Mouse (Mus musculus): ENCODE results near the gene Rsph9. TPM values are rescaled to one million over a fixed set of nuclear protein-coding genes. Genes with fewer than 3 reads are reported as not detected.

Rsph9 gene
- 2.1 and 2.7 TPM in 2 replicates for total RNA-seq (2017)

- peak; percentile 87 to 90 for ATAC-seq (replicated peaks in 1 of 2; ENCODE audit: insufficient read depth in 1 of 2, low FRiP score in 2 of 2, low TSS enrichment in 1 of 2, low read depth in 1 of 2, poor library complexity in 2 of 2, severe bottlenecking in 2 of 2)
These were observed at the start of gene Rsph9 for GRCm38 (mm10) chr17:46143578-46144423. TSS of gene Rsph9 (minus strand) at chr17:46144216.

GRCm38 (mm10) chr17:46188829-46189228, 44.8 kb upstream of the Rsph9 start:
- ATAC-seq (replicated peaks in 1 of 2; ENCODE audit: insufficient read depth in 1 of 2, low FRiP score in 2 of 2, low TSS enrichment in 1 of 2, low read depth in 1 of 2, poor library complexity in 2 of 2, severe bottlenecking in 2 of 2), result no peak

- no peak for ATAC-seq (replicated peaks in 1 of 2; ENCODE audit: insufficient read depth in 1 of 2, low FRiP score in 2 of 2, low TSS enrichment in 1 of 2, low read depth in 1 of 2, poor library complexity in 2 of 2, severe bottlenecking in 2 of 2)
These were observed 38.3 kb upstream of the Rsph9 start for GRCm38 (mm10) chr17:46182273-46182672.

- ATAC-seq (replicated peaks in 1 of 2; ENCODE audit: insufficient read depth in 1 of 2, low FRiP score in 2 of 2, low TSS enrichment in 1 of 2, low read depth in 1 of 2, poor library complexity in 2 of 2, severe bottlenecking in 2 of 2), result peak; percentile 49 to 64; a peak in 3 of 4 replicates
These were observed 26.5 kb upstream of the Rsph9 start for GRCm38 (mm10) chr17:46170538-46170937.

- ATAC-seq (replicated peaks in 1 of 2; ENCODE audit: insufficient read depth in 1 of 2, low FRiP score in 2 of 2, low TSS enrichment in 1 of 2, low read depth in 1 of 2, poor library complexity in 2 of 2, severe bottlenecking in 2 of 2), result no peak
These were observed 24.8 kb upstream of the Rsph9 start for GRCm38 (mm10) chr17:46168768-46169167.

GRCm38 (mm10) chr17:46168318-46168717, 24.3 kb upstream of the Rsph9 start:
- no peak for ATAC-seq (replicated peaks in 1 of 2; ENCODE audit: insufficient read depth in 1 of 2, low FRiP score in 2 of 2, low TSS enrichment in 1 of 2, low read depth in 1 of 2, poor library complexity in 2 of 2, severe bottlenecking in 2 of 2)

GRCm38 (mm10) chr17:46167014-46167413, 23.0 kb upstream of the Rsph9 start:
- ATAC-seq (replicated peaks in 1 of 2; ENCODE audit: insufficient read depth in 1 of 2, low FRiP score in 2 of 2, low TSS enrichment in 1 of 2, low read depth in 1 of 2, poor library complexity in 2 of 2, severe bottlenecking in 2 of 2), result no peak

GRCm38 (mm10) chr17:46166270-46166669, 22.3 kb upstream of the Rsph9 start:
- no peak for ATAC-seq (replicated peaks in 1 of 2; ENCODE audit: insufficient read depth in 1 of 2, low FRiP score in 2 of 2, low TSS enrichment in 1 of 2, low read depth in 1 of 2, poor library complexity in 2 of 2, severe bottlenecking in 2 of 2)

GRCm38 (mm10) chr17:46165460-46165859, 21.4 kb upstream of the Rsph9 start:
- ATAC-seq (replicated peaks in 1 of 2; ENCODE audit: insufficient read depth in 1 of 2, low FRiP score in 2 of 2, low TSS enrichment in 1 of 2, low read depth in 1 of 2, poor library complexity in 2 of 2, severe bottlenecking in 2 of 2), result no peak

- ATAC-seq (replicated peaks in 1 of 2; ENCODE audit: insufficient read depth in 1 of 2, low FRiP score in 2 of 2, low TSS enrichment in 1 of 2, low read depth in 1 of 2, poor library complexity in 2 of 2, severe bottlenecking in 2 of 2), result no peak
These were observed 20.8 kb upstream of the Rsph9 start for GRCm38 (mm10) chr17:46164791-46165190.

GRCm38 (mm10) chr17:46164301-46164700, 20.3 kb upstream of the Rsph9 start:
- no peak for ATAC-seq (replicated peaks in 1 of 2; ENCODE audit: insufficient read depth in 1 of 2, low FRiP score in 2 of 2, low TSS enrichment in 1 of 2, low read depth in 1 of 2, poor library complexity in 2 of 2, severe bottlenecking in 2 of 2)

GRCm38 (mm10) chr17:46162951-46163421, 19.0 kb upstream of the Rsph9 start:
- ATAC-seq (replicated peaks in 1 of 2; ENCODE audit: insufficient read depth in 1 of 2, low FRiP score in 2 of 2, low TSS enrichment in 1 of 2, low read depth in 1 of 2, poor library complexity in 2 of 2, severe bottlenecking in 2 of 2), result peak in 1 of 2 experiments; percentile 14; a peak in 1 of 4 replicates

- no peak for ATAC-seq (replicated peaks in 1 of 2; ENCODE audit: insufficient read depth in 1 of 2, low FRiP score in 2 of 2, low TSS enrichment in 1 of 2, low read depth in 1 of 2, poor library complexity in 2 of 2, severe bottlenecking in 2 of 2)
These were observed 18.5 kb upstream of the Rsph9 start for GRCm38 (mm10) chr17:46162551-46162950.

- ATAC-seq (replicated peaks in 1 of 2; ENCODE audit: insufficient read depth in 1 of 2, low FRiP score in 2 of 2, low TSS enrichment in 1 of 2, low read depth in 1 of 2, poor library complexity in 2 of 2, severe bottlenecking in 2 of 2), result no peak
These were observed 17.7 kb upstream of the Rsph9 start for GRCm38 (mm10) chr17:46161710-46162109.

- no peak for ATAC-seq (replicated peaks in 1 of 2; ENCODE audit: insufficient read depth in 1 of 2, low FRiP score in 2 of 2, low TSS enrichment in 1 of 2, low read depth in 1 of 2, poor library complexity in 2 of 2, severe bottlenecking in 2 of 2)
These were observed 17.2 kb upstream of the Rsph9 start for GRCm38 (mm10) chr17:46161179-46161578.

- peak; percentile 94 to 95 for ATAC-seq (replicated peaks in 1 of 2; ENCODE audit: insufficient read depth in 1 of 2, low FRiP score in 2 of 2, low TSS enrichment in 1 of 2, low read depth in 1 of 2, poor library complexity in 2 of 2, severe bottlenecking in 2 of 2)
These were observed 16.7 kb upstream of the Rsph9 start, which contains the start of gene Gtpbp2 for GRCm38 (mm10) chr17:46160686-46161085. TSS of gene Gtpbp2 (plus strand) at chr17:46161032.

GRCm38 (mm10) chr17:46160090-46160662, 16.2 kb upstream of the Rsph9 start:
- ATAC-seq (replicated peaks in 1 of 2; ENCODE audit: insufficient read depth in 1 of 2, low FRiP score in 2 of 2, low TSS enrichment in 1 of 2, low read depth in 1 of 2, poor library complexity in 2 of 2, severe bottlenecking in 2 of 2), result peak; percentile 54 to 61

- no peak for ATAC-seq (replicated peaks in 1 of 2; ENCODE audit: insufficient read depth in 1 of 2, low FRiP score in 2 of 2, low TSS enrichment in 1 of 2, low read depth in 1 of 2, poor library complexity in 2 of 2, severe bottlenecking in 2 of 2)
These were observed 15.2 kb upstream of the Rsph9 start for GRCm38 (mm10) chr17:46159236-46159635.

Measured in hematopoietic stem cell, adult 5-6 weeks (primary cell).